Mouse (Mus musculus): Measurements from ENCODE around the gene Fat3. TPM values are rescaled to one million over a fixed set of nuclear protein-coding genes. Genes with fewer than 3 reads are reported as not detected.

The Fat3 gene
- total RNA-seq, 2 experiments from 2014 or later = 4.2 TPM

DNA sequence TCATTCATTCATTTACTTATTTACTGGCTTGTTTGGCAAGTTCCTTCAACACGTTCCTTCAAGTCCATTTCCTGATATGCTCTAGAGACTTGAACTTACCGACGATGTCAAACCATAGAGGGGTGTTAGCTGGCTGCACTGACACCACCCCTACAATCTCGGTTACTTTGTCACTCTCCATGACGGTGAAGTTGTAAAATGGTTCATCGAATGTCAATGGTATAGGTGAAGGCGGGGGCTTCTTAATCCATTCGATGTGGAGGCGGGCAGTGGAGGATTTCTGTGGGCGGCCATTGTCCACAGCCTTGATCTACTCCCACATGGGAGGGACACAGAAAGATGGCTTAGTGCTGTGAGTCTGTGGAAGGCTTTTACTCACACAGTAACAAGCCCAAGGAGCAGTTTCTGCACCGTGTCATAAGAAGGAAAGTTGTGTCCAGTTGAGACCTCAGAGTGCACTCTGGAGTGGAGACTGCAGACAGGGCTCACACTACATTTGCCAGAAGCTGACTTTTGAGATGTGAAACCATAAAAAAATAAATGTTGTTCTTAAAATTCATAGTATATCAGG lies 471.3 kb downstream of the Fat3 start:
- DNase-seq (ENCODE audit: low spot score in 2 of 2) = no peak

DNA sequence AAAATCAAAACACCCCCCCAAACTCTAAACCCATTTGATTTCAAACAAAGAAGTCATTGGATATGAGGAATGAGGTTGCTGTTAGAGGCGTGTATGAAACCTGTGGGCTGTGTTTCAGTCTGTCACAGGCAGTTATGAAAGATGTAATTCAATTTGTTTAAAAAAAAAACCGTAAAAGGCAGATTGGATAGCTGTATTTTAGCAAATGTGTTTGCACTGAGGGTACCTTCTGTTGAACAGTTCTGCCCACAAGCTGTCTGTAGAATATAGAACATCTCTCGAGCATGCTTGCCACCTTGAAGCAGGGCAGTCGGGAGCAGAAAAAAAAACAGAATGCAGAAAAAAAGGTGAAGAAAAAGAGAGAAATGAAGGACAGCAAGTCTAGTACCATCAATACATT lies 472.0 kb downstream of the Fat3 start:
- no peak for DNase-seq (ENCODE audit: low spot score in 2 of 2)

DNA sequence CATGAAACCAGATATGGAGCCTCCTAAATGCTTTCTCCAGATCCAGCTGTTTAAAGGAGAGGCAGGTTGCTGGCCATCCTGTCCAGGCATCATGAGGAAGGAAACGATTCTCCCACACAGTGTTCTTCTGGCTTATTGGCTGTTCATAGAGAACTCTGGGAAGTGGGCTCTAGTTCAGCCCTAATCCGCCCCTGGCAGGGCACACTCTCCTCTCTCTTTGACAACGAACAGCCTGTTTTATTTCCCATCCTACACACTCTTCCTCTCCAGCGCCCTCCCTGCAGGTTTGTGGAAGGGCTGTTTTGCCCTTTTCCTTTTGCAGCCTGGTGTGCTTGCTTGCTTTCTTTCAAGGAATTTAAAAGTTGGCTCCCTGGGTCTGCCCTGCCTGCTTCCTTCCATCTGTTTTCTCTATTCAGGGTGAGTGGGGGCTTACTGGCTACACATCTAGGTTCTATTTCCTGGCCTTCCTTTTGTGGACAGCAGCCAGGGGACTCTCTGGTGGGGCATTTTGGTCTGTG lies 472.6 kb downstream of the Fat3 start:
- DNase-seq (ENCODE audit: low spot score in 2 of 2) = no peak

DNA sequence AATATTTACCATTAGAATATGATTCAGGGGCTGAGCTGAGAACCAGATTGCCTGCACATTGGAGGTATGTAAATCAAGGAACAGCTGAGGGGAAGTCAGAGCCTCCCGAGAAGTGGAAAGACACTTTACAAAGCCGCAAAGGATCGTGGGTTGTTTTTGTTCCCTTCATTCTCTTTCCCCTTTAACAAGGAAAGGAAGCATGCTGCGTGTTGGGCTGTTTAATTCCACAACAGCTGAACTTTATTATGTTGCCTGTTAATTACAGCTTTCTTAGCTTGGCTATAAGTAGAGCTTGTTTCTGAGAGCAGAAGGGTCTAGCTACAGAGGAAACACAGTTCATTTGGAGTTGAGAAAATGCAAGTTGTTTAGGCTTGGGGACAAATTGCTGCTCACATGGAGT lies 475.0 kb downstream of the Fat3 start:
- no peak for DNase-seq (ENCODE audit: low spot score in 2 of 2)

DNA sequence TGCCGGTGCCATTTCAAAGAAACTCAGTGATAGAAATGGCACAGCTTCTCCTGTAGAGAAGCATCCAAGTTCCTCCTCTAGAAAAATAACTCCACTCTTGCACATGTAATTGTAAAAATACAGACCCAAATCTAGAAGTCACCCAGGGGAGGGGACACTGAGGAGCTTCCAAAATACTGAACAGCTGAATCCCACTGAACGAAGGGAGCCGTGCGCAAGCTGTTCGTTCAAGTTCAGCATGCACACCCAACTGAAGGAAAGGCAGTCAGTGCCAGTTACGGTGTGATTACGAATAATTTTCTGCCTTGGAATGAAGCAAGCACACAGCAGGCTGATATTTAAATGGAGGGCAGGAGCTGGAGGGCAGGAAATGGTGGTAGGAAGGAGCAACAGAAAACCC lies 476.4 kb downstream of the Fat3 start:
- DNase-seq (ENCODE audit: low spot score in 2 of 2) = no peak

DNA sequence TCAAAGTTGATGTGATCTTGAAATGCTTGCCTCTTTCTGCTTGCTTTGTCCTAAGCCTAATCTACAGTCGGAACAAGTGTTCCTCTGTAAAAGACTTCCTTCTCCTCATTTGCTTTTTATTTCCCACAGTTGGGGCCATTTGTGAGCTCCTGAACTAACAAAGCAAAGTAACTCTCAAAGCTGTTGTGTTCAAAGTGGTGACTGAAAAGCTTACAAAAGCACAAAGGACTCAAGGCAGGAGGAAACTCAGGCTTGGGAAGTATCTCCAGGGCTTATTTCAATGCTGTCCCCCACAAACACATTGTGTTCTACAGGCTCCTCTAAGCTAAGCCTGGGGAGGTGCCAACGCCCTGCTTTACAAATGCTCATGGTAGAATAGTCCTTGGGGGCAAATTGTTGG lies 487.0 kb downstream of the Fat3 start:
- DNase-seq (ENCODE audit: low spot score in 2 of 2) = no peak

DNA sequence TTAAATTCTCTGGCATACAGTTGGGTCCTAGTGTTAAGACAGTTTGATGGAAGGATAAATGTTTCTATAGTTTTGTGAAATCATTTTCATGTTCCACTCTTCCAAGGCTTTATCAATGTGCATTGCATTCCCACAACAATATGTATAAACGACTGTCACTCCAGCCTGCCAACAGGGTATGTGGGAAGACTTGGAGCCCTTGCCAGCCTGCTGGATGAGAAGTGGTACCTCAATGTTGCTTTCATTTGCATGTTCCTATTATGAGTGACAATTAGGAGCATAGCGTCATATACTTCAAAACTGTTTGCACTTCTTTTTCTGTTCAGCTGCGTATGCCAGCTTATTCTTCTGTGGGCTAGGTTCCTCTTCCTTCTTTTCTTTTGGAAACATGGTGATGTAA lies 489.7 kb downstream of the Fat3 start:
- DNase-seq (ENCODE audit: low spot score in 2 of 2) = no peak

DNA sequence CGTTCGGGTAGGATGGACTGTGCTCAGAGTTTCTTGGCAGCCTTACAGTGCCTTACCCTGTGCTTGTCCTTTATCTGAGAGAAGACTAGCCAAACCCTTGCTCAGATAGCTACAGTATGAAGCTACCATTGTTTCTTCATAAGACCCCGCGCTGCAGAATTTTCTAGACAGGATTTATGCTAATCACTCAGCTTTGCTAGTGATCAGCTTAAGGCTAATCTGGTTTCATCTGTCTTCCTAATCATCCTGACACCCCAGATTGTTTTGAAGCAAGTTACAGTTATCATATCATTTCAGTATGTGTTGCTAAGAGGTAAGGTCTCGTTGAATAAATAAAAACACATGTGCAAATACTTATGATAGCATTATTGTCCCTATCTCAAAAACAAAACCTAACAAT lies 493.6 kb downstream of the Fat3 start:
- DNase-seq (ENCODE audit: low spot score in 2 of 2) = no peak

DNA sequence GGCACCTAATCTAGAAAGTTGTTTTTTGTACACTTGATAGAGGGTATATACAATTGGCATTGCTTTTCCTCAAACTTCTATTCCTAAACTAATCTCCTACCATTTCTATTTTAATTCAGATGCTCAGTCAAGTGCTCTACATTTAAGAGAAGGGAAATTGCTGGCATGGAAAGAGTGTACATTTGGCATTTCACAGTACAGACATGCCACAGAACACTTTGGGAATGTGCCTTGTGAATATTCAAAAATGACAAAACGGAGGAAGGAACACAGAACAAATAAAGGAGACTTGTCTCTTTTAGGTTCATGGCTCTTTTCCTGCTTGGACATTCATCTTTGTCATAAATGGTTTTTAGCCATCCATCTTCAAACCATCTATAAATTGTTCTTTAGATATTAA lies 498.1 kb downstream of the Fat3 start:
- DNase-seq (ENCODE audit: low spot score in 2 of 2) = no peak

DNA sequence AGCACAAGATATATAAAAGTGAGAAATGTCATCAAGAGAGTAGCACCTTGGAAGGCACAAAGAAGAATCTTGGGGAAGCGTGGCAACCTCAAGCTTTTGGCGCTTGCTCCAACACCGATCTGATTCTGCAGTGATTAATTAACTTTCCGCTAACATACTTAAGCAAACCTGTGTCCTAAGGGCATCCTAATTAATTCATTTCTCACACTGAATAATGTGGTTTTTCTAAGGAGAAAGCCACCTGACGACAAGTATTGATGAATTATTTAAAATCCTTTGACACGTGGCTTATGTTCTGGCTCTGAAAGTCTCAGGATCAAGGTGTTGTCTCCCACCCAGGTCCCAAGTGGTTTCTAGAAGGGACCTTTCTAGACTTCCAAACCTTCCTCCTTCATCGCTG lies 506.3 kb downstream of the Fat3 start:
- no peak for DNase-seq (ENCODE audit: low spot score in 2 of 2)

DNA sequence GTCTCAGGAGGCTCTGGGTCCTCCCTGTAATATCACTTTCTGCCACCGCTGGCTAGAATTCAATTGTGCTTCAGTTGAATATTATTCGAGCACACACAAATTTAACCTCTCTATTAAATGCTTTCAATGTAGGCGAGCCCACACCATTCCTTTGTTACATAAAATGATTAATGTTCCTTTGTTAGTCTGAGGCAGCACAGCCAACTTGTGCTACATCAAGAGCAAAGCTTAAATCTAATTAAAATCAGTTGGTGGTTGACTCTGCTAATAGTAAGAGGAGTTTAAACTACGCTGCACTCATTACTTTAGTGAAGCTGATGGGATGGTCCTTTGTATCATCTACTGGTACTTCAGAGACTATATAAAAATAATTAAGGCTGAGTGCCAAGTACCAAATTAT lies 506.9 kb downstream of the Fat3 start:
- no peak for DNase-seq (ENCODE audit: low spot score in 2 of 2)

DNA sequence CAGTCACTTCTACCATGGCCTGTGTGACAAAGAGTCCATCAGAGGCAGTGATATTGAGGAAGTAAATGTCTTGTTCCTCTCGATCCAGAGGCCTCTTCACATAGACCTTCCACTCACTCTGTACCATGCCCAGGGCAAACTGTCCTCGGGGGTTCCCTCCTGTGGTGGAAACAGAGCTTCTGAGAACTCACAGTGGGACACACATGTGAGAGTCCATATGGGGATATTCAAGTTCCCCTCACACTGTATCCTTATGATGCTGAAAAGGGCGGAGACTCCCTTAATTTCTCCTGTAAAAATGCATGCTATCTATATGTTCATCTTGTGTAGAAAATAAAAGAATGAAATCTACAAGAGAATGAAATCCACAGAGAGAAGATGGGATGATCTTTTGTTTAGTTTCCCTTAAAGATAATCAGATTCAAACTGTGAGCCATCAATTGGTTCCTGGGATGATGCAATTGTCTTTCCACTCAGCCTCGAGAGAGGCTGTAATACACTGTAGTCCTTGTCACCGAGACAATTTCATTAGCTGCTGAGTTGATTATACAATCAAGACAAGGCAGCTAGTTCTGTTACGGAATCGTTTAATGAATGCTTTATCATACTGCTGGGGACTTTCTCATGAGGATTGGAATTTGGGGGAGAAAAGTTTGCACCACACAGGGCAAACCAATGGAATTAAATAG lies 508.8 kb downstream of the Fat3 start:
- no peak for DNase-seq (ENCODE audit: low spot score in 2 of 2)

DNA sequence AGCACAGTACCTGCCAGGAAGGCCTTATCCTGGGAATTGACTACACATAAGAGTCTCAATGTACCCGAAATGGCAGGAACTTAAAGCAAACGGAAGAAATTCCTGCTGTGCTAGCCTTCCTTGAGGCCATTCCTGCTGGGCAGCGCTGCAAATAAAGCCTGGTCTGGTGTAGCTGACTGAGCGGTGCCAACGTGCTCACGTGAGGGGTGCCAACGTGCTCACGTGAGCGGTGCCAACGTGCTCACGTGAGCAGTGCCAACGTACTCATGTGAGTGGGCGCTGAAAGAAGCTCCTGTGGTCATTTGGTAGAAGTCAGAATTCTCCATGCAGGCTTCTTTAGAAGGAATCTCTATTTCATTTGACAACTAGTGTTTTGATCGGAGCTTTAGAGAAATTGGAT lies 522.8 kb downstream of the Fat3 start:
- DNase-seq (ENCODE audit: low spot score in 2 of 2) = no peak

DNA sequence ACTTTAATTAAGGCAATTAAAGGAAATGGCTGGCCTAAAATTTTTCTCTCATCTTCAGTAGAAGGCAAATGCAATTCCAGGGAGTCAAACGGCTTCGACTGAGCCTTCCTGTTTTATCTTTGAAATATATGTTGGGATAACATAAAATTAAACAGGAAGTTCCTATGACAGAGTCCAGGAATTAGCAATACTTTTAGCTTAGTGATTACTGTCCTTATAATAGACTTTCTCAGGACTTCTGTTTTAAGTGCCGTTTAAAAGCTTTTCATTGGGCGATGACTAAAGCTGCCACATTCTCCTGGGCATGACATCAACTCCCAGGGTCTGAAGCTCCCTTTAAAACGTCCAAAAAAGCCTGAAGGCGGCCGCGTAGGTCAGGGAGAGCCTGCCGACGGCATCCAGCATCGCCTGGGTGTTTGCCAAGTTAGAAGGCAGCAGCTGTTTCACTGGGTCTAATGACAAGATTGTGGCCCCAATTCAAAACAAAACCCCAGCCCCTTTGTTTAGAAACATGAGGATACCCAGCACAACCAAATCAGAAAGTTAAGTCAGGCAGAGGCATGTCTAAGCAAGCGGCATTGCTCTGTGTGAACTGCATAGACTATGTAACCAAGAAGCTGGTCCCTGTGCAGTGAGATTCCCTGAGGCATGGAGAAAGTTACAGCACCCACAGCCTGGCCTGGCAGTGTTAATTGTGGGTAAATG lies 524.0 kb downstream of the Fat3 start:
- no peak for DNase-seq (ENCODE audit: low spot score in 2 of 2)

DNA sequence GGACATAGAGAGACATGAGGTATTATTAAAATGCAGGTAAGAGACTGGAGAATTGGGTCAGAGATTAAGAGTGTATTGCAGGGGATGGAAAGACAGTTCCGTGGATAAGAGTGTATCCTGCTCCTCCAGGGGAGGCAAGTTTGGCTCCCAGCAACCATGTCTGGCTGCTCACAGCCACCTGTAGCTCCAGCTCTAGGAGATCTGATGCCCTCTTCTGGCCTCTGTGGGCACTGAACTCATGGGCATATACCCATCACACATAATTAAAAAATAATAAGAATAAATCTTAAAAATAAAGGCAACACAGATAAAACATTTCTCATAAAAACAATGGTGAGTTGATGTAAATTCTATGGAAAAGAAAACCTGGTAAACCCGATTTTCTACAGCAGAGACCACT lies 525.1 kb downstream of the Fat3 start:
- DNase-seq (ENCODE audit: low spot score in 2 of 2) = no peak

DNA sequence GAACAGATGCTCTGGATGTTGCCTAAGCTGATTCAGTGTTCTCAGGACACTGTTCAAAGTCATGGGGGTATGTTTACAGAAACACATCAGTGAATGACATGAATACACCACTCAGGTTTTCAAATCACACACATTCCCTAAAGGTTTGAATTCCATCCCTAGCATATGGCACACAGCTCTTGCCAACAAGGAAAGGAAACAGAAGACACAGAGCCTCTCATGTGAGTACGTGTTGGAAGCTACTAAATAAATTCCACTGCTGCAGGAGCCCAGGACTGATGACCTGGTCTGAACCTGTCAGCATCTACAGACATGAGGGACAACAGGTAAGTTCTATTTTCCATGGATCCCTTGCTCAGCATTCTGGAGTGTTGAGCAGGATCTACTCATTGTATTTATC lies 528.9 kb downstream of the Fat3 start:
- no peak for DNase-seq (ENCODE audit: low spot score in 2 of 2)

DNA sequence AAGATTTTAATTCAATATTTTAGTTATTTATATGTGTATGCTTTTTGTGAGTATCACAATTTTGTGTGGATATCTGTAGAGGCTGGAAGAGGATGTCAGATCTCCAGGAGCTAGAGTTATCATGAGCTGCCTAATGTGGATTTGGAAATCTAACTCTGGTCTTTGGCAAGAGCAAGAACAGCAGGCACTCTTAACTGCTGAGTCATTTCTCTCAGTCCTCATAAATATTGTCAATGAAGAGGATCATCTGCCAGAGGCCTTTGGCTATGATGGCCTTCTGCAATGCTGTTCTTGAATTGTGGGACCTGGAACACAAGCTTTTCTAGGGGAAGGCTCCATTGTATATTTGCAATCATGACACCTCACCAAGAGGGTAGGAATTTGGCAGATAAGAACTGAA lies 529.7 kb downstream of the Fat3 start:
- DNase-seq (ENCODE audit: low spot score in 2 of 2) = no peak

DNA sequence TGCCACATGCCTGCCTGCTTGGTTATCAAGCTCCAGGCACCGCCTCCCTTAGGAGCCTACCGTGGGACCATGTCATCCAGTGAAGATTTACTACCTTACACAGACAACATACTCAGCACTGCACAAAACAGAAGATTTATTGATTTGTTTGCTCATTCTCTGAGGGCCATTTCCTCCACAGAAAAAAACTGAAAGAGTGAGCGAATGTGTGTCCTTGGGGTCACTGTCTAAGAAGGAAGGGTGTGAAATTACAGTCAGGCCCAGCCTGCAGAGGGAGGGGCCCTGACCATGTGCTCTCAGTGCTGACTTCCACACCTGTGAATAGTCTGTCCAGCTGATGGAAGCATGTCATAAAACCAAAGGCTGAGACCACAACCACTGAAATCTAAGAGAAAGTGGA lies 536.9 kb downstream of the Fat3 start:
- DNase-seq (ENCODE audit: low spot score in 2 of 2) = peak in 1 of 2 experiments; percentile 20

DNA sequence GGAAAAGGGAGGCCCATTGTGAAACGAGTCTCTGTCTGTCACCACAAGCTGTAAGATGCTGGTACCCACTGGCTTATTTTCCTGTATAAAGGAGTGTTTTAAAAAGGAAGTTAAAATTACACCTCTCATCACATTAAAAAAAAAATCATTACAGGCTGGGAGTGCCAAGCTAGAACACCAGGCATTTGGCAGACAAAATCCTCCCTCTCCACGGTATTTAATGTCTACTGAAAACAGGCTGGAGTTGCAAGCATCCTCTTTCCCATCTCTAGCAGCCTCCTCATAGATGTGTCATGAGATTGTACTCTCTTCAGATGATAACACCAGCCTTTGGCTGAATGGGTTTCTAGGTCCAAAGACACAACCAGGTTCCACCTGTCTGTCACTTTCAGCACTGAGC lies 538.2 kb downstream of the Fat3 start:
- DNase-seq (ENCODE audit: low spot score in 2 of 2) = no peak

DNA sequence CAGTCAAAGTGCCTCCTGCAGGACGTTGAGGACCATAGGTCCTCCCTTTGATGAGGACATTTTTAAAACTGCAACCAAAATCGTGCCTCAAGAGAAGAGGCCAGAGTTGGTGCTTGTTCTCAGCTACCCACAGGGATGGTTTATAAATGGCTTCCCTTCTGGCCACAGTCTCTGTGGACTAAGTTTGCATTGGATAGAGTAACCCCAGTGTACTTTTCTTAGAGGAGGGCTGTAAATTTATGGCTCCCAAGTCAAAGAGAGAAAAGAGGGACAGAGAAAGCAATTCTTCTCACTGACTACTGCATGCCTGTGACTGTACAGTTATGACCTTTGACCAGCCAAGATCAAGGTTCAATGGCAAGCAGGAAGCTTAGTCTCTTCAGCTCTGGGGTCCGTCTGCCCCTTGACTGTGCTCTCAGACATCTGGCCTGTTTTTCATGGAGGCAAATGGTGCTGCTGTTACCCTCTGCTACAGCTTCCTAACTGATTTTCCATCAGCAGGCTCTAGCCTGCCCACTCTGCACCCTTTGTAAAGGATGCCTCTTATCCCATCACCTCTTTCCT lies 542.8 kb downstream of the Fat3 start:
- DNase-seq (ENCODE audit: low spot score in 2 of 2) = no peak

DNA sequence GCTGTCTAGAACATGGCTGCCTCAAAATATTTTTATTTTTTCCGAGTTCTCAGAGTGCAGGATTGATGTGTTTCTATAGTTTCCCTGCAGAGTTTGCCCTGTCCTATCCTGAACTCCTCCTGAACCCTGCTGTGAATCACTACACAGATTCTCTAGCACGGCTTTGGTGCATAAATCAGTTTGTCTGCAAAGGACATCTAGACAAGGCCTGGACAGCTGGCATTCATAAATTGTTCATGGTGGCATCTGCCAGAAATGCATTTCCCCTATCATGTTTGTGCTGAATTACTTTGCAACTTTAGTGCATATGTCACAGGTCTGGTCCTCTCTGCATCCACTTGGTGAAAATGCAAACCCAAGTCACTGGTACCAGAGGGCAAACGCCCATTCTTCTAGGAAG lies 543.3 kb downstream of the Fat3 start:
- DNase-seq (ENCODE audit: low spot score in 2 of 2) = no peak

DNA sequence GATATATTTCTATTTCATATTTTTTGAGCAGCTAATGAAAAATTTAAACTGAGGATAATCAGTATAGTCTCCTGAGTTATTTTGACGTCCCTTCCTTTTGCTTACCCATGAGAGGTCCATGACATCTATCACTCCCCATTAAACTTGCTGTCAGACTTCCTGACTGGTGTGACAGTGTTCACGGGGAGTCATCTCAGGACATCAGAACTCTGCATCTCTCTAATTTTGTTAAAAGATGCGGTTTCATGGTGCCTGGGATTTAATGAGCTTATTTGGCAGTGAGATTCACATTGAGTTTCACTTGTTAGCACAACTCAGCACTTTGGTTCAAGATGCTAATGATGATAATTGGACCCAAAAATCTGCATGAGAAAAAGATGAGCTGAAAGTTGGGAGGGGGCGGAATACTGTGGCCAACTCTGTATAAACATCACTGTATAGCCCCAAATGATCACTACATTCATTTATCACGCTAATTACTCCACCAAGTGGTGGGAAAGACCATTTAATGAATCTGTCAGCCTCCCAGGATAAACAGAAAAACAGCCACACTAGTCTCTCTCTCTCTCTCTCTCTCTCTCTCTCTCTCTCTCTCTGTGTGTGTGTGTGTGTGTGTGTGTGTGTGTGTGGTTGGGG lies 545.8 kb downstream of the Fat3 start:
- DNase-seq (ENCODE audit: low spot score in 2 of 2) = no peak

Measured in adrenal gland, postnatal 4 days (tissue).